Mouse (Mus musculus) embryonic fibroblast, embryonic 13.5 days (primary cell): ENCODE measurements around the gene Dynll1. TPM values are rescaled to one million over a fixed set of nuclear protein-coding genes. Genes with fewer than 3 reads are reported as not detected.

Experiments
- H3K27ac ChIP-seq: 2 replicates; pipeline ENCODE4 v1.5.1; 2012; ENCODE audit warnings: low read length, control low read depth, inconsistent platforms; ENCODE audit not compliant: insufficient read depth
- H3K4me1 ChIP-seq: 2 replicates; pipeline ENCODE4 v1.6.1; 2011; ENCODE audit warnings: low read length; ENCODE audit not compliant: control insufficient read depth, insufficient read depth
- H3K4me3 ChIP-seq: 2 replicates; pipeline ENCODE4 v1.5.1; 2011; ENCODE audit warnings: mild to moderate bottlenecking, control low read depth, low read length; ENCODE audit not compliant: insufficient read depth
- CTCF ChIP-seq: IDR thresholded peaks from 2 replicates; pipeline ENCODE4 v1.5.1; 2011; ENCODE audit warnings: mild to moderate bottlenecking, control low read depth, low read length, moderate library complexity, borderline replicate concordance; ENCODE audit not compliant: insufficient read depth
- POLR2A ChIP-seq: IDR thresholded peaks from 2 replicates; pipeline ENCODE4 v1.6.1; 2011; ENCODE audit warnings: low read depth, mild to moderate bottlenecking, control low read depth, low read length, moderate library complexity
- polyA plus RNA-seq: library from polyadenylated mRNA; stranded (reverse); fragments of >200 nt; gene quantifications from 2 replicates; pipeline ENCODE4 v1.2.4, GENCODE M21; 2011; ENCODE audit warnings: low read depth; ENCODE audit not compliant: missing spikeins, insufficient read length

Gene Dynll1
- polyA plus RNA-seq: 572 and 612 TPM in 2 replicates

DNA sequence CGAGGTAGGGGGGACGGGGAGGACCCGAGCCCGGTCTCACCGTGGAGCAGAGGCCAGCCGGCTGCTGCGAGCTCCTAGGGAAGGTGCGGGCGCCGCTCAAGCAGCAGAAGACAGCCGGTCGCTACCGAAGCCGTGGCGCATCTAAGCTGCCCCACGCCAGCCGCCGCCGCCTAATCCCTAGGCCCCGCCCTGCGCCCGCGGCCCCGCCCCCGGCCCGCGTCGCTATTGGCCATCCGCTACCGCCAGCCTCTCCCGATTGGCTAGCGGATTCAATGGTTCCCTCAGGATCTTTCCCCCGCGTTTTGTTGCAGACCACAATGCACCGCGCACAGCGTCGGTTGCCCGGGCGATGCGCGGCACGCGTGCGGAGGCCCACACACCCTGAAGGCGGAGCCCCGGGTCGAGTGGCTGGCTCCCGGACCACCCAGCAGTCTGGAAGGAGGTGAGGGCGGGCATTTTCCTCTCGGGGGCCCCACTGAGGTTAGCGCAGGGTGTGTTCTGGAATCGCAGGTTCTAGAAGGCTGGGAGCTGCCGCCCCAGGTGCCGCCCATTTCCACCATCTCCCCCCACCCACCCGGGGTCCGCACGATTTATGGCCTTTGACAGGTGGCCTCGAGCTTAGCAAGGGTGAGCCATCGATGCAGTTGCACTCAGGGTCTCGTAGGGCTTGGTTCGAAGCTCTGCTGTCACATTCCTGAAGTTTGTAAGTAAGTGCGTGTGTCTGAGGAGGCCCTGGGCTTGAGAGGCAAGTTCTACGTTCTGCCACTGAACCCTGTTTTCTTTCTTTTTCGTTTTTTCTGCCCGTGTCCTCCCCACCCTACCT, at the start of gene Dynll1:
Gene Dynll1 (minus strand): TSS at position 208 of the 823 bp plus-strand sequence.
- H3K4me1 ChIP-seq: peaks cover 4% of the 10 kb centered on the region; the same call in 1 of the 2 replicates
- TF ChIP-seq CTCF (no peak), POLR2A (peak; percentile 96)
- peak within 1 kb of the TSS; percentile 62 for H3K4me3 ChIP-seq
- H3K27ac ChIP-seq: peak within 1 kb of the TSS; percentile 45

DNA sequence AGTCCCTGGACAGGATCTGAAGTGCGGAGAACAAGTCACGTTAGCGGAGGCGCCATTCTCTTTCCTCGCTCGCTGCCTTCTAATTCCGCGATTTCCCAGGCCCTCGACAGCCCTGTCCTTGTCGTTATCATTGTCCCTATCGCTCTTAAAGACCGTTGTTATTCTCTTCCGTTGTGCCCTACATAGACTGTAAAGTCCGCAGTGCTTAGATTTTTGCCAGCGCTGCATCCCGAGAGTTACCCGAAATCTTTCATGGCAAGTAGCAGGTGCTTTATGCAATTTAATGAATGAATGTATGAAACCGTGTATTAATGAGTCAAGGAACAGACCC, 48.4 kb upstream of the Dynll1 start:
- H3K27ac ChIP-seq: peak overlapping the region; percentile 62
- peaks cover 5% of the 10 kb centered on the region; the same call in 1 of the 2 replicates for H3K4me1 ChIP-seq
- peak overlapping the region; percentile 84 for H3K4me3 ChIP-seq
- no peak for TF ChIP-seq POLR2A
- TF ChIP-seq CTCF: no peak

DNA sequence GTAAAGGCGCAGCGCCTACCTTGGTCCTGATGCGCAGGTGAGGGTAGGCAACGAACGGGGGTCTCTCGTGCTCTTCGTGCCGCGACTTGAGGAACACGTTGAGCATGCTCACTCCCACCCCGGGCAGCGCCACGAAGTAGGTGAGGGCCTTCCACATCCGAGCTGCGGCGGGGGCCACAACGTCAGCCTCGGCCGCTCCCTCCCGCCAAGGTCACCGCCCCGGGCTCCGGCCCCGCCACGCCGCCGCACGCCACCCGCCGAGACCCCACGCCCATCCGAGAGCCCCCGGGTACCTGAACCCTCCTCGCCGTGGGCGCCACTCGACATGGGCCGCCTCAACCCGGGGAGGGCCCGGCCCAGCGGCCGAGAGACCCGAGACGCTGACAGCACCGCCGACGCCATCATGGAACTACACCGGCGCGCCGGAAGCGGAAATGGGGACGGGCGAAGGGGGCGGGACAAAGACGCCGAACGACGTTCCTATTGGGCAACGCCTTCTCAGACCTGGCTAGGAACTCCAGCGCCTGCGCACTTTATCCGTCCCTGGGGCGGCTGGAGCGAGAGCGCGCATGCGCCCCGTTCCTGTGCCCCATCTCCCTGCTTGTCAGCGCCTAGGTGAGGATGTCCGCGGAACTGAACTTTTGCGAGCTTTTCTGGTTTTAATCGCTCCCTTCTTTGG, 47.9 kb upstream of the Dynll1 start, which contains the start of gene Cox6a1:
Gene Cox6a1 (minus strand): TSS at position 436 of the 679 bp plus-strand sequence.
- Histone ChIP-seq H3K27ac (peak within 1 kb of the TSS; percentile 62), H3K4me1 (peaks cover 5% of the 10 kb centered on the region; the same call in 1 of the 2 replicates), H3K4me3 (peak within 1 kb of the TSS; percentile 98)
- no peak for TF ChIP-seq CTCF
- peak; percentile 77 for TF ChIP-seq POLR2A

DNA sequence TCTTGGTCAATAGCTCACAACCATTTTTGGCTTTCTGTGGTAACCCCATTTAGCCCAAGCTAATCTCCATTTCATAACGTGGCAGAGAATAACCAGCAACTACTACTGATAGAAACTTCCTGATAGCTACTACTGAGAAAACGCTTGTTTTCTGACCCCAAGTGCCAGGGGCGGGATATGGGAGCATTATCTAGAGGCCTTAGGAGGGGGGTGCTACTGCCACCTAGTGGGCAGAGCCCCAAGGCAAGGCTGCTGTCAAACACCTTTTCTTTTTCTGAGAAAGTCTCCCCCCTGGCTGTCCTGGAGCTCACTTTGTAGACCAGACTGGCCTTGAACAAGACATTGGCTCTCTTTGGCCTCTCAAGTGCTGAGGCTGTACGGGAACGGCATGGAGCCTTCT, 46.8 kb upstream of the Dynll1 start:
- TF ChIP-seq POLR2A (no peak), CTCF (peak; percentile 52; the same call in 1 of the 2 replicates)
- Histone ChIP-seq H3K4me3 (peak overlapping the region; percentile 98), H3K4me1 (peaks cover 7% of the 10 kb centered on the region; the same call in 1 of the 2 replicates), H3K27ac (no peak overlapping the region)

DNA sequence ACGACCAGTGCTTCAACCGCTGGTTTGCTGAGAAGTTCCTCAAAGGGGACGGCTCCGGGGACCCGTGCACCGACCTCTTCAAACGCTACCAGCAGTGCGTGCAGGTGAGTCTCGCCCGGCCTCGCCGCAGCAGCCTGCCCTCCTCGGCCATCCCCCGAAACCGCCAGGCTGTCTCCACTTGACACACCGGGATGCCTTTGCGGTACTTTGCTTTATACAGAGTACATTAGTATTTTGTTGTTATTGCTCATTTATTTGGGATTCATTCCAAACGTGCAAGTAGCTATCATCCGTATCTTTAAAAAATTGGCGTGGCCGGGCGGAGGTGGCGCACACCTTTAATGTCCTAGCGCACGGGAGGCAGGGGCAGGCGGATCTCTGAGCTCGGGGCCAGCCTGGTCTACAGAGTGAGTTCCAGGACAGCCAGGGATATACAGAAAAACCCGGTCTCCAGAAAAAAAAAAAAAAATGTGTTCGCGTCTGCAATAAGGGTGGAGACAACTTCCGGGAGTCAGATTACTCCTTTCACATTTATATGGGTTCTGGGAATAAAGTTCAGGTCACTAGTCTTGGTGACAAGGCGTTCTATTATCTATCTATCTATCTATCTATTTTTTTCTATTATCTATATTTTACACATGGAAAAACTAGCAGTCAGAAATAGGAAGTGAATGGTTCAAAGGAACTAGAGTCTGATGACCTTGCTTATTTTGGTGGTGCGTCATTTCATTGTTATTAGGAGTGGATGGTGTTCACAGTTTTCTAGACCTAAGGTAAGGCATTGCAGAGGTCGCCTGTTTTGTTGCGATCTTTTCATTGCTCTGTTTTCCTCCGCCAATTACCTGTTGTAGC, 40.7 kb upstream of the Dynll1 start:
- Histone ChIP-seq H3K4me3 (peak overlapping the region; percentile 88), H3K4me1 (peaks cover 10% of the 10 kb centered on the region; the same call in 1 of the 2 replicates), H3K27ac (no peak overlapping the region)
- no peak for TF ChIP-seq POLR2A
- TF ChIP-seq CTCF: no peak

DNA sequence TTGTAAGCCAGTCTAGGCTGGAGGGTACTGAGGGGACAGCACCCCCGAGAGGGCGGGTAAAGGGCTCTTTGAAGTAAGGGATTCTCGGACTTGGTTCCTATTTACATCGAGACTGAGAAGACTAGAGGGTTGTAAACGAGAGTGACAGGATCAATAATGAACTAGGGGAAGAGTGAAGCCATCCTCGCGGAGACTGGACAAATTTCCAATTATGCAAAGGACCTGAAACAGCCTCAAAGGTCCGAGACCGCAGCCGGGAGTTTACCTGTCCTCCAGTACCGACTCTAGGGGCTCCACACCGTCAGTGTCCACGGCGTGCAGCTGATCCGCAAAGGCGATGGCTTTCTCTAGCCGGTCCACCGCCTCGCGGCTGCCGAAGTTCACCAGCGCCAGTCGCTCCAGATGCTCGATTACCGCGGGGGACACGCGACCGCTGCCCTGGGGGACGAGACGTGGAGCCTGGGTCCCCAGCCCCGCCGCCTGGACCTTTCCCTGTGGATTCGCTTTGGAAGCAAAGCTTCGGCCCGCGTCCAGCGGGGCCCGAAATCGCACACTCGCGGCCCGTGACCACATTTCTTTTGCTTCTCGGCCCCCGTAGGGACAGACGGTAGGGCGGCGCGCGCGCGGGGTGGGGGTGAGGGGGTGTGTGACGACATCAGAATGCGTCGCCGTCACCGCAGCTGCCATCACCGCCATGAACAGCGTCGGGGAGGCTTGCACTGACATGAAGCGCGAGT, 39.9 kb upstream of the Dynll1 start, which contains the start of the genes Gatc and Triap1:
Gene Gatc (minus strand): TSS at position 602 of the 737 bp plus-strand sequence.
Gene Triap1 (plus strand): TSS at position 649 of the 737 bp plus-strand sequence.
- H3K27ac ChIP-seq: peak within 1 kb of the TSS; percentile 29
- H3K4me1 ChIP-seq: peaks cover 10% of the 10 kb centered on the region; the same call in 1 of the 2 replicates
- H3K4me3 ChIP-seq: peak within 1 kb of the TSS; percentile 88
- peak; percentile 81 for TF ChIP-seq POLR2A
- TF ChIP-seq CTCF: no peak

DNA sequence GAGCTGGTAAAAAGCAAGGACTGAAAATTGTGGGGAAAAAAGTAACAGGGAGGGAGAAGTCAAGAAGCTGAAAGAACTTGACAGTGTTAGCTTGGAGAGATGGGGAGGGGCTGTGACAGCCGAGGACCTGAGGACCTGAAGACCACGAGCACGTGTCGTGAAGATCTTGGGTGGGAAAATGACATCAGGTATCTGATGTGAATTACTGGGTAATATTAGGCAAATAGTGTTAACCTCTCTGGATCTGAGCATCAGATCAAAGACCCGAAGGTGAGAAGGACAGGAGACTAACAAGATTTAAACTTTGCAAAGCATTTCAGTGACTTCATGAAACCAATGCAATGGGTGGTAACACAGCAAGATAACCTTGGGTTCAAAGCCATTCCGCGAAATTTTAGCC, 39.2 kb upstream of the Dynll1 start:
- Histone ChIP-seq H3K4me1 (peaks cover 10% of the 10 kb centered on the region; the same call in 1 of the 2 replicates), H3K4me3 (peak overlapping the region; percentile 88), H3K27ac (no peak overlapping the region)
- TF ChIP-seq POLR2A: no peak
- TF ChIP-seq CTCF: no peak

DNA sequence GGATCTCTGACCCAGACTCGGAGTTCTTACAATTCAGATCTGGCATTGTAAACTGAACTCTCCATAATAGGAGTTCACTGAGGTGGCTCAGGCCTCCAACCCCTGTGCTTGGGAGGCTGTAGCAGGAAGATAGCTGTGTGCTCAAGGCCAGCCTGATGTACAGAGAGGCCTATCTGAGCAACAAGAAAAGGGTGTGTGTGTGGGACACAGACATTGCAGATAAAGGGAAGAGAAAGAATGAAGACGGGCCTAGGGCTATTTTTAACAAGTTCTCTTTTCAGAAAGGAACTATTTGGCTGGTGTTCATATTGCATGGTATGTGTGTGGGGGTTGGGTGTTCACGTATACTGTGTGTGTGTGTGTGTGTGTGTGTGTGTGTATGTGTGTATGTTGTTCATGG, 32.8 kb upstream of the Dynll1 start:
- no peak overlapping the region for H3K4me3 ChIP-seq
- TF ChIP-seq CTCF: no peak
- no peak overlapping the region for H3K27ac ChIP-seq
- H3K4me1 ChIP-seq: no peaks in the 10 kb centered on the region; the same call in 1 of the 2 replicates

DNA sequence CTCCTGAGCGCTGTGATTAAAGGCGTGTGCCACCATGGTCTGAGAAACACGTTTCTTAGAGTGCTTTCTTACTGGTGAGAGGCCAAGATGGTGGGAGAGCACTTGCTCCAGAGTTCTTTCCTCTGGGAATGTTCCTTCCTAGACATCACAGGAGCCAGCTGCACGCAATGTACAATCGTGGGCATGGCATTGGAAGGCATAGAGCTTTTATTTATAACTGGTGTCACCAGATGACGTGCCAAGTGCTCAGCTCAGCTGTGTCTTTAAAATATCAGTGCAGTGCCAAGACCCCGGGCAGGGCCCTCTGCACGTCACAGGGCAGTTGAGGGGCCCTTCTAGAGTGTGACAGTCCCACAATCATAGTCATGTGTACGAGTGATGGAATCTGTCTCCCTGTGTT, 30.2 kb upstream of the Dynll1 start:
- no peak overlapping the region for H3K4me3 ChIP-seq
- no peaks in the 10 kb centered on the region; the same call in 1 of the 2 replicates for H3K4me1 ChIP-seq
- TF ChIP-seq CTCF (no peak), POLR2A (no peak)
- H3K27ac ChIP-seq: no peak overlapping the region
